Mouse (Mus musculus): ENCODE results near the gene Nolc1.
A peak's percentile ranks its signal among the peaks of the same experiment; 100 is the strongest.

Nolc1 gene

GRCm38 (mm10) chr19:46042476-46043011 lies 33.1 kb upstream of the Nolc1 start:
- peak; percentile 45 to 48 for DNase-seq

GRCm38 (mm10) chr19:46043380-46043779 lies 32.3 kb upstream of the Nolc1 start:
- peak; percentile 50 to 56 for DNase-seq

- peak; percentile 44 to 54 for DNase-seq
Observed at GRCm38 (mm10) chr19:46044271-46044992, 31.2 kb upstream of the Nolc1 start, which contains the start of gene Pprc1. Pprc1 (plus strand) TSS chr19:46044886.

GRCm38 (mm10) chr19:46044993-46045695 lies 30.5 kb upstream of the Nolc1 start, which contains the start of gene Ldb1:
Ldb1 (minus strand) TSS chr19:46045214.
- DNase-seq: peak; percentile 89 to 90

- peak; percentile 57 to 74 for DNase-seq
Observed at GRCm38 (mm10) chr19:46045696-46046311, 29.9 kb upstream of the Nolc1 start.

GRCm38 (mm10) chr19:46046621-46047025 lies 29.0 kb upstream of the Nolc1 start:
- no peak for DNase-seq

GRCm38 (mm10) chr19:46047426-46047825 lies 28.2 kb upstream of the Nolc1 start:
- no peak for DNase-seq

GRCm38 (mm10) chr19:46049129-46049528 lies 26.5 kb upstream of the Nolc1 start:
- no peak for DNase-seq

GRCm38 (mm10) chr19:46050462-46050861 lies 25.2 kb upstream of the Nolc1 start:
- no peak for DNase-seq

- no peak for DNase-seq
Observed at GRCm38 (mm10) chr19:46055752-46056387, 19.8 kb upstream of the Nolc1 start.

GRCm38 (mm10) chr19:46056388-46056946 lies 19.2 kb upstream of the Nolc1 start:
- peak; percentile 94 to 95 for DNase-seq

GRCm38 (mm10) chr19:46056947-46057607 lies 18.6 kb upstream of the Nolc1 start:
- peak; percentile 74 to 82 for DNase-seq

- no peak for DNase-seq
Observed at GRCm38 (mm10) chr19:46058466-46058865, 17.2 kb upstream of the Nolc1 start.

- DNase-seq: no peak
Observed at GRCm38 (mm10) chr19:46060845-46061244, 14.8 kb upstream of the Nolc1 start.

GRCm38 (mm10) chr19:46068054-46068453 lies 7.6 kb upstream of the Nolc1 start:
- no peak for DNase-seq

- DNase-seq: no peak
Observed at GRCm38 (mm10) chr19:46073285-46073684, 2.4 kb upstream of the Nolc1 start.

- no peak for DNase-seq
Observed at GRCm38 (mm10) chr19:46074266-46074665, 1.4 kb upstream of the Nolc1 start.

GRCm38 (mm10) chr19:46078535-46078934 lies 2.9 kb downstream of the Nolc1 start:
- no peak for DNase-seq

- no peak for DNase-seq
Observed at GRCm38 (mm10) chr19:46085185-46085584, 9.5 kb downstream of the Nolc1 start.

GRCm38 (mm10) chr19:46086337-46086736 lies 10.7 kb downstream of the Nolc1 start:
- DNase-seq: peak; percentile 62 to 70

- DNase-seq: peak; percentile 40 to 46
Observed at GRCm38 (mm10) chr19:46087871-46088270, 12.2 kb downstream of the Nolc1 start.

- no peak for DNase-seq
Observed at GRCm38 (mm10) chr19:46091641-46092040, 16.0 kb downstream of the Nolc1 start.

Measured in cerebellum, postnatal 14 days (tissue).